Mouse (Mus musculus): ENCODE data around the gene Slc25a3. TPM values are rescaled to one million over a fixed set of nuclear protein-coding genes. Genes with fewer than 3 reads are reported as not detected.
A peak's percentile ranks its signal among the peaks of the same experiment; 100 is the strongest.

Slc25a3 gene
- polyA plus RNA-seq, 1 experiment = 832 TPM

GRCm38 (mm10) chr10:91161006-91161405 is 37.1 kb upstream of the Slc25a3 start:
- Histone ChIP-seq H3K27ac (ENCODE audit: insufficient read depth, low read depth, low read length) (no peak overlapping the region), H3K27me3 (replicated peaks; ENCODE audit: control insufficient read depth, insufficient read depth, low read length) (no peaks in the 10 kb centered on the region), H3K4me3 (ENCODE audit: insufficient read depth, low read depth, low read length) (no peak overlapping the region), H3K36me3 (ENCODE audit: control insufficient read depth, insufficient read depth, low read length) (peaks cover 6% of the 10 kb centered on the region), H3K4me1 (ENCODE audit: control insufficient read depth, insufficient read depth, low read length) (peaks cover 7% of the 10 kb centered on the region)
- TF ChIP-seq CTCF (conservative IDR thresholded peaks at IDR 0.05; ENCODE audit: insufficient read depth, insufficient read length, low read depth, low read length) (no peak), POLR2A (IDR thresholded peaks at IDR 0.05; ENCODE audit: low read depth, low read length) (no peak)
- WGBS = 80% methylated on average over 5 of the region's 5 CpGs
- no peak for DNase-seq

GRCm38 (mm10) chr10:91158442-91158841 is 34.6 kb upstream of the Slc25a3 start:
- H3K4me3 ChIP-seq (ENCODE audit: insufficient read depth, low read depth, low read length) = no peak overlapping the region
- no peaks in the 10 kb centered on the region for H3K27me3 ChIP-seq (replicated peaks; ENCODE audit: control insufficient read depth, insufficient read depth, low read length)
- WGBS = 29% methylated on average over 8 of the region's 8 CpGs
- peaks cover 1% of the 10 kb centered on the region; the same call in 1 of the 2 replicates for H3K36me3 ChIP-seq (ENCODE audit: control insufficient read depth, insufficient read depth, low read length)
- no peak overlapping the region for H3K27ac ChIP-seq (ENCODE audit: insufficient read depth, low read depth, low read length)
- peaks cover 7% of the 10 kb centered on the region for H3K4me1 ChIP-seq (ENCODE audit: control insufficient read depth, insufficient read depth, low read length)
- DNase-seq = peak; percentile 35
- TF ChIP-seq POLR2A (IDR thresholded peaks at IDR 0.05; ENCODE audit: low read depth, low read length) (no peak), CTCF (conservative IDR thresholded peaks at IDR 0.05; ENCODE audit: insufficient read depth, insufficient read length, low read depth, low read length) (no peak)

GRCm38 (mm10) chr10:91156338-91156737 is 32.5 kb upstream of the Slc25a3 start:
- H3K36me3 ChIP-seq (ENCODE audit: control insufficient read depth, insufficient read depth, low read length) = peaks cover 1% of the 10 kb centered on the region
- WGBS = 66% methylated on average over 6 of the region's 6 CpGs

GRCm38 (mm10) chr10:91153894-91154503 is 30.1 kb upstream of the Slc25a3 start:
- Histone ChIP-seq H3K27ac (ENCODE audit: insufficient read depth, low read depth, low read length) (no peak overlapping the region), H3K4me1 (ENCODE audit: control insufficient read depth, insufficient read depth, low read length) (peaks cover 5% of the 10 kb centered on the region; the same call in 1 of the 2 replicates), H3K27me3 (replicated peaks; ENCODE audit: control insufficient read depth, insufficient read depth, low read length) (no peaks in the 10 kb centered on the region), H3K36me3 (ENCODE audit: control insufficient read depth, insufficient read depth, low read length) (peaks cover 5% of the 10 kb centered on the region), H3K4me3 (ENCODE audit: insufficient read depth, low read depth, low read length) (no peak overlapping the region)
- TF ChIP-seq CTCF (conservative IDR thresholded peaks at IDR 0.05; ENCODE audit: insufficient read depth, insufficient read length, low read depth, low read length) = no peak
- TF ChIP-seq POLR2A (IDR thresholded peaks at IDR 0.05; ENCODE audit: low read depth, low read length) = no peak
- DNase-seq = no peak
- WGBS = 71% methylated on average over 10 of the region's 10 CpGs

More at GRCm38 (mm10) chr10:91156338-91156737, 32.5 kb upstream of the Slc25a3 start:
- Histone ChIP-seq H3K27me3 (replicated peaks; ENCODE audit: control insufficient read depth, insufficient read depth, low read length) (no peaks in the 10 kb centered on the region), H3K4me3 (ENCODE audit: insufficient read depth, low read depth, low read length) (no peak overlapping the region), H3K27ac (ENCODE audit: insufficient read depth, low read depth, low read length) (no peak overlapping the region), H3K4me1 (ENCODE audit: control insufficient read depth, insufficient read depth, low read length) (peaks cover 7% of the 10 kb centered on the region)
- TF ChIP-seq CTCF (conservative IDR thresholded peaks at IDR 0.05; ENCODE audit: insufficient read depth, insufficient read length, low read depth, low read length) (no peak), POLR2A (IDR thresholded peaks at IDR 0.05; ENCODE audit: low read depth, low read length) (no peak)
- DNase-seq = peak; percentile 50

DNA sequence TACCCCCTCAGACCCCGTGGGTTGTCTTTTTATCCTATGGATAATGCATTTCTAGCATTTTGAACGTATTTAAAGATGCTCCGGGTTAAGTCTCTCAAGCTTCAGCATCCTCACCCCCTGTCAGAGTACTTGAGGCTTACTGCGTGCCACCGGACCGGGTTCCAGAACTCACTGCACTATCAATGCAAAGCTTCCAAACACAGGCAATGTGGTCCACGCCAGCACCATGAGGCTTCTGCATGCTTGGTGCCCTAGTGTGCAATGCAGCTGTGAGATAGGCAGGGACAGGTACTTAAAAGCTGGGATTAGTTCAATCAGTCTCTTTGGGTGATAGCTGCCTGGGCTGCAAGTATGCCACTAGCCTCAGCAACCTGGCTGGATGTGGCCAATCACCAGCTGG is 21.6 kb upstream of the Slc25a3 start:
- DNase-seq = no peak
- TF ChIP-seq CTCF (conservative IDR thresholded peaks at IDR 0.05; ENCODE audit: insufficient read depth, insufficient read length, low read depth, low read length) = no peak
- TF ChIP-seq POLR2A (IDR thresholded peaks at IDR 0.05; ENCODE audit: low read depth, low read length) = no peak
- WGBS = 97% methylated on average over 7 of the region's 7 CpGs
- no peaks in the 10 kb centered on the region for H3K4me1 ChIP-seq (ENCODE audit: control insufficient read depth, insufficient read depth, low read length)
- no peaks in the 10 kb centered on the region for H3K27me3 ChIP-seq (replicated peaks; ENCODE audit: control insufficient read depth, insufficient read depth, low read length)
- H3K4me3 ChIP-seq (ENCODE audit: insufficient read depth, low read depth, low read length) = no peak overlapping the region
- peaks cover 7% of the 10 kb centered on the region for H3K36me3 ChIP-seq (ENCODE audit: control insufficient read depth, insufficient read depth, low read length)
- H3K27ac ChIP-seq (ENCODE audit: insufficient read depth, low read depth, low read length) = no peak overlapping the region

DNA sequence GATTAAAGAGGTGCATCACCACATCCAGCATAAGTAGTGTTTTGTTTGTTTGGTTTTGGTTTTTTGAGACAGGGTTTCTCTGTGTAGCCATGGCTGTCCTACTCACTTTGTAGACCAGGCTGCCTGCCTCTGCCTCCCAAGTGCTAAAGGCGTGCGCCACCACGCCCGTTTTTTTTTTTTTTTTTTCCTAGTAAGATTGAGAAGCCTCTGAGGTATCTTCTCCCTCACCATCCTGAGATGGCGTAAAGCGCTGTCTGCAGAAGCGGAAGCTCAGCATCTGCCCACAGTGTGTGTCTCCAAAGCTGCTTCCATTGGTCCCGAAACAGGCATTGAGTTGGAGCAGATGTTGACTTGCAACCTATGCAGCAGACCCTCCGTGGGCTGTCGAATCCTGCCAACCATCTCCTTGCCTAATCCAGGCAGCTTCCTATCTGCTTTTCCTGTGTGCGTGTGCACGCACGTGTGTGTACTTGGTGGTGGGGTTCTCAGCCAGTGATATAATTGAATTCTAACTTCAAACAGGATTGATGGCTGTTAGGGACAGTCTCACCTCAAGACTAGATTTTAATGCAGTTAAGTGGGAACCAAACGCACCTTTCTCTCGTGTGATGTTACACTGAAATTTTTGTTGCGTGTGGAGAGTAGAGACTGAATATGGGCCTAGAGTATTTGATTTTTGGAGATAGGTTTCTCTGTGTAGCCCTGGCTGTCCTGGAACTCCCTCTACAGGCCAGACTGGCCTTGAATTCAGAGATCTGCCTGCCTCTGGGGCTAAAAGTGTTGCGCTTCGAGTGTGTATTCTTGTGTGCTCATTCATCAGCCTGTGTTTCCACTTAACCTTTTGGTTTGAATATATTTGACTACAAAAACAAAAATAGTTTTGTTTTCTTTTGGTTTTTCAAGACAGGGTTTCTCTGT is 19.7 kb upstream of the Slc25a3 start:
- peaks cover under 1% of the 10 kb centered on the region; the same call in 1 of the 2 replicates for H3K36me3 ChIP-seq (ENCODE audit: control insufficient read depth, insufficient read depth, low read length)
- no peaks in the 10 kb centered on the region for H3K4me1 ChIP-seq (ENCODE audit: control insufficient read depth, insufficient read depth, low read length)
- no peak for DNase-seq
- H3K27ac ChIP-seq (ENCODE audit: insufficient read depth, low read depth, low read length) = no peak overlapping the region
- 67% methylated on average over 18 of the region's 18 CpGs for WGBS
- H3K27me3 ChIP-seq (replicated peaks; ENCODE audit: control insufficient read depth, insufficient read depth, low read length) = no peaks in the 10 kb centered on the region
- TF ChIP-seq POLR2A (IDR thresholded peaks at IDR 0.05; ENCODE audit: low read depth, low read length) (no peak), CTCF (conservative IDR thresholded peaks at IDR 0.05; ENCODE audit: insufficient read depth, insufficient read length, low read depth, low read length) (no peak)
- H3K4me3 ChIP-seq (ENCODE audit: insufficient read depth, low read depth, low read length) = no peak overlapping the region

DNA sequence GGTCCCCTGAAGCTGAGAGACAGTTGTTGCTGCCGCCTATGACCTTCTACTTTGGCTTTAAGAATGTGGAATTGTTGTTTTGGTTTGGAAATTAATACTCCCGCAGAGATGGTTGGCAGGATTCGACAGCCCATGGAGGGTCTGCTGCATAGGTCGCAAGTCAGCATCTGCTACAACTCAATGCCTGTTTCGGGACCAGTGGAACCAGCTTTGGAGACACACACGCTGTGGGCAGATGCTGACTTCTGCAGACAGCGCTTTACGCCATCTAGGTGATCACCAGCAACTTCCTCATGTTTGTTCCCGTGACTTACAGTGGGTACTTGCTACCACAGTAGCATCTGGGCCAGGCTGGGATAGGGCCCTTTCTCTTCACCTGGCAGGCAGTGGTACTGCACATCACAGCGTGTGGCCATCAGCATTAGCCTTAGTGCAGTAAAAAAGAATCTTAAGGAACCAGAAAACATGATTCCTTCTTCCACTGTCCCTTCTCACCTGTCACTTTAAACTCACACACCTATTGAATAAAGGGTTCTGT is 18.9 kb upstream of the Slc25a3 start:
- Histone ChIP-seq H3K4me3 (ENCODE audit: insufficient read depth, low read depth, low read length) (no peak overlapping the region), H3K4me1 (ENCODE audit: control insufficient read depth, insufficient read depth, low read length) (no peaks in the 10 kb centered on the region), H3K27ac (ENCODE audit: insufficient read depth, low read depth, low read length) (no peak overlapping the region), H3K27me3 (replicated peaks; ENCODE audit: control insufficient read depth, insufficient read depth, low read length) (no peaks in the 10 kb centered on the region), H3K36me3 (ENCODE audit: control insufficient read depth, insufficient read depth, low read length) (no peaks in the 10 kb centered on the region; the same call in 1 of the 2 replicates)
- no peak for DNase-seq
- no peak for TF ChIP-seq POLR2A (IDR thresholded peaks at IDR 0.05; ENCODE audit: low read depth, low read length)
- TF ChIP-seq CTCF (conservative IDR thresholded peaks at IDR 0.05; ENCODE audit: insufficient read depth, insufficient read length, low read depth, low read length) = no peak
- WGBS = 53% methylated on average over 10 of the region's 10 CpGs
